Mouse (Mus musculus) midbrain, embryonic 12.5 days (tissue): Measurements from ENCODE around the gene Gm11168. TPM values are rescaled to one million over a fixed set of nuclear protein-coding genes. Genes with fewer than 3 reads are reported as not detected.
"Not testable (repeated sequence)": the region's sequence is repeated elsewhere in the genome, so short reads cannot be mapped to it uniquely, and the experiment has no call there.

Source experiments
- ATAC-seq: fragments of 200-750 bp; cut with Nextera tagmentation; 2 replicates; pipeline ENCODE4 v1.8.0; 2017; ENCODE audit warnings: low read depth, moderate TSS enrichment, moderate library complexity; ENCODE audit not compliant: low FRiP score
- H3K27ac ChIP-seq: fragments of 300-500 bp; sonication (generic); replicated peaks from 2 replicates; pipeline ENCODE4 v1.5.1; 2016; ENCODE audit warnings: mild to moderate bottlenecking
- H3K27me3 ChIP-seq: fragments of 300-500 bp; sonication (generic); 2 replicates; pipeline ENCODE4 v1.6.1; 2016; ENCODE audit warnings: mild to moderate bottlenecking
- H3K36me3 ChIP-seq: fragments of 300-500 bp; sonication (generic); 2 replicates; pipeline ENCODE4 v1.6.1; 2016
- H3K4me1 ChIP-seq: fragments of 300-500 bp; sonication (generic); 2 replicates; pipeline ENCODE4 v1.6.1; 2016
- H3K4me2 ChIP-seq: fragments of 300-500 bp; sonication (generic); replicated peaks from 2 replicates; pipeline ENCODE4 v1.6.1; 2016; ENCODE audit warnings: mild to moderate bottlenecking, moderate library complexity
- H3K4me3 ChIP-seq: fragments of 300-500 bp; sonication (generic); 2 replicates; pipeline ENCODE4 v1.5.1; 2016; ENCODE audit warnings: mild to moderate bottlenecking
- H3K9ac ChIP-seq: fragments of 300-500 bp; sonication (generic); replicated peaks from 2 replicates; pipeline ENCODE4 v1.6.1; 2016; ENCODE audit warnings: mild to moderate bottlenecking, moderate library complexity
- H3K9me3 ChIP-seq: fragments of 300-500 bp; sonication (generic); 2 replicates; pipeline ENCODE4 v1.6.1; 2016; ENCODE audit warnings: mild to moderate bottlenecking
- WGBS: fragments of 180-500 bp; shearing (Covaris S2); methylation state at CpG from one replicate; pipeline ENCODE4 v1.1.7; 2016; 5-methylcytosine and 5-hydroxymethylcytosine counted together
- polyA plus RNA-seq: library from polyadenylated mRNA; unstranded; fragments of >200 nt; fragmentation: Nextera tagmentation; extraction: Ambion mirVana; gene quantifications from 2 replicates; pipeline ENCODE4 v1.2.1, GENCODE M21; 2016

Gm11168 gene
- polyA plus RNA-seq, 1 experiment from 2014 or later, result not detected

DNA sequence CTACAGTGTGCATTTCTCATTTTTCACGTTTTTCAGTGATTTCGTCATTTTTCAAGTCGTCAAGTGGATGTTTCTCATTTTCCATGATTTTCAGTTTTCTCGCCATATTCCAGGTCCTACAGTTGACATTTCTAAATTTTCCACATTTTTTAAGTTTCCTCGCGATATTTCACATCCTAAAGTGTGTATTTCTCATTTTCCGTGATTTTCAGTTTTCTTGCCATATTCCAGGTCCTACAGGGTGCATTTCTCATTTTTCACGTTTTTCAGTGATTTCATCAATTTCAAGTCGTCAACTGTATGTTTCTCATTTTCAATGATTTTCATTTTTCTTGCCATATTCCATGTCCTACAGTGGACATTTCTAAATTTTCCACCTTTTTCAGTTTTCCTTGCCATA lies 14.0 kb downstream of the Gm11168 start, which contains the start of gene Gm10719:
Gm10719 (plus strand) TSS at position 301 of the 400 bp plus-strand sequence.
- WGBS, result 81% methylated on average over 1 of the region's 9 CpGs
- not testable (repeated sequence) for H3K4me3 ChIP-seq, H3K4me2 ChIP-seq, H3K9me3 ChIP-seq, H3K27ac ChIP-seq, H3K9ac ChIP-seq, H3K27me3 ChIP-seq, H3K4me1 ChIP-seq, ATAC-seq, H3K36me3 ChIP-seq

- H3K36me3 ChIP-seq, H3K4me1 ChIP-seq, H3K27ac ChIP-seq, H3K27me3 ChIP-seq, H3K9me3 ChIP-seq, ATAC-seq, H3K4me2 ChIP-seq, H3K4me3 ChIP-seq, H3K9ac ChIP-seq: not testable (repeated sequence)
- 59% methylated on average over 9 of the region's 9 CpGs for WGBS
Measured at GRCm38 (mm10) chr9:3018944-3019343, 15.8 kb downstream of the Gm11168 start.

DNA sequence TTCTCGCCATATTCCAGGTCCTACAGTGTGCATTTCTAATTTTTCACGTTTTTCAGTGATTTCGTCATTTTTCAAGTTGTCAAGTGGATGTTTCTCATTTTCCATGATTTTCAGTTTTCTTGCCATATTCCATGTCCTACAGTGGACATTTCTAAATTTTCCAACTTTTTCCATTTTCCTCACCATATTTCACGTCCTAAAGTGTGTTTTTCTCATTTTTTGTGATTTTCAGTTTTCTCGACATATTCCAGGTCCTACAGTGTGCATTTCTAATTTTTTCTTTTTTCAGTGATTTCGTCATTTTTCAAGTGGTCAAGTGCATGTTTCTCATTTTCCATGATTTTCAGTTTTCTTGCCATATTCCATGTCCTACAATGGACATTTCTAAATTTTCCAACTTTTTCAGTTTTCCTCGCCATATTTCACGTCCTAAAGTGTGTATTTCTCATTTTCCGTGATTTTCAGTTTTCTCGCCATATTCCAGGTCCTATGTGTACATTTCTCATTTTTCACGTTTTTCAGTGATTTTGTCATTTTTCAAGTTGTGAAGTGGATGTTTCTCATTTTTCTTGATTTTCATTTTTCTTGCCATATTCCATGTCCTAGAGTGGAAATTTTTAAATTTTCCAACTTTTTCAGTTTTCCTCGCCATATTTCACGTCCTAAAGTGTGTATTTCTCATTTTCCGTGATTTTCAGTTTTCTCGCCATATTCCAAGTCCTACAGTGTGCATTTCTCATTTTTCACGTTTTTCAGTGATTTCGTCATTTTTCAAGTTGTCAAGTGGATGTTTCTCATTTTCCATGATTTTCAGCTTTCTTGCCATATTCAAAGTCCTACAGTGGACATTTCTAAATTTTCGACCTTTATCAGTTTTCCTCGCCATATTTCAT lies 16.9 kb downstream of the Gm11168 start:
- not testable (repeated sequence) for H3K4me1 ChIP-seq, H3K9me3 ChIP-seq, H3K27me3 ChIP-seq, H3K4me2 ChIP-seq, H3K4me3 ChIP-seq, H3K27ac ChIP-seq, H3K9ac ChIP-seq, H3K36me3 ChIP-seq
- whole genome bisulfite sequencing, result 75% methylated on average over 17 of the region's 19 CpGs
- ATAC-seq, result peak; percentile 60

DNA sequence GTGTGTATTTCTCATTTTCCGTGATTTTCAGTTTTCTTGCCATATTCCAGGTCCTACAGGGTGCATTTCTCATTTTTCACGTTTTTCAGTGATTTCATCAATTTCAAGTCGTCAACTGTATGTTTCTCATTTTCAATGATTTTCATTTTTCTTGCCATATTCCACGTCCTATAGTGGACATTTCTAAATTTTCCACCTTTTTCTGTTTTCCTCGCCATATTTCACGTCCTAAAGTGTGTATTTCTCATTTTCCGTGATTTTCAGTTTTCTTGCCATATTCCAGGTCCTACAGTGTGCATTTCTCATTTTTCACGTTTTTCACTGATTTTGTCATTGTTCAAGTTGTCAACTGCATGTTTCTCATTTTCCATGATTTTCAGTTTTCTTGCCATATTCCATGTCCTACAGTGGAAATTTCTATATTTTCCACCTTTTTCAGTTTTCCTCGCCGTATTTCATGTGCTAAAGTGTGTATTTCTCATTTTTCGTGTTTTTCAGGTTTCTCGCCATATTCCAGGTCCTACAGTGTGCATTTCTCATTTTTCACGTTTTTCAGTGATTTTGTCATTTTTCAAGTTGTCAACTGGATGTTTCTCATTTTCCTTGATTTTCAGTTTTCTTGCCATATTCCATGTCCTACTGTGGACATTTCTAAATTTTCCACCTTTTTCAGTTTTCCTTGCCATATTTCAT lies 19.3 kb downstream of the Gm11168 start:
- not testable (repeated sequence) for H3K4me1 ChIP-seq, H3K27ac ChIP-seq, H3K4me2 ChIP-seq, H3K27me3 ChIP-seq, H3K9ac ChIP-seq, H3K9me3 ChIP-seq, H3K4me3 ChIP-seq, ATAC-seq, H3K36me3 ChIP-seq
- WGBS, result 77% methylated on average over 11 of the region's 13 CpGs

DNA sequence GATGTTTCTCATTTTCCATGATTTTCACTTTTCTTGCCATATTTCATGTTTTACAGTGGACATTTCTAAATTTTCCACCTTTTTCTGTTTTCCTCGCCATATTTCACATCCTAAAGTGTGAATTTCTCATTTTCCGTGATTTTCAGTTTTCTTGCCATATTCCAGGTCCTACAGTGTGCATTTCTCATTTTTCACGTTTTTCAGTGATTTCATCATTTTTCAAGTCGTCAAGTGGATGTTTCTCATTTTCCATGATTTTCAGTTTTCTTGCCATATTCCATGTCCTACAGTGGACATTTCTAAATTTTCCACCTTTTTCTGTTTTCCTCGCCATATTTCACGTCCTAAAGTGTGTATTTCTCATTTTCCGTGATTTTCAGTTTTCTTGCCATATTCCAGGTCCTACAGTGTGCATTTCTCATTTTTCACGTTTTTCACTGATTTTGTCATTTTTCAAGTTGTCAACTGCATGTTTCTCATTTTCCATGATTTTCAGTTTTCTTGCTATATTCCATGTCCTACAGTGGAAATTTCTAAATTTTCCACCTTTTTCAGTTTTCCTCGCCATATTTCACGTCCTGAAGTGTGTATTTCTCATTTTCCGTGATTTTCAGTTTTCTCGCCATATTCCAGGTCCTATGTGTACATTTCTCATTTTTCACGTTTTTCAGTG lies 20.3 kb downstream of the Gm11168 start, which contains the start of gene Gm10718:
Gm10718 (plus strand) TSS at position 236 of the 673 bp plus-strand sequence.
- not testable (repeated sequence) for H3K36me3 ChIP-seq, ATAC-seq, H3K9me3 ChIP-seq, H3K27ac ChIP-seq, H3K4me3 ChIP-seq, H3K27me3 ChIP-seq, H3K9ac ChIP-seq, H3K4me1 ChIP-seq, H3K4me2 ChIP-seq
- 74% methylated on average over 12 of the region's 13 CpGs for WGBS

DNA sequence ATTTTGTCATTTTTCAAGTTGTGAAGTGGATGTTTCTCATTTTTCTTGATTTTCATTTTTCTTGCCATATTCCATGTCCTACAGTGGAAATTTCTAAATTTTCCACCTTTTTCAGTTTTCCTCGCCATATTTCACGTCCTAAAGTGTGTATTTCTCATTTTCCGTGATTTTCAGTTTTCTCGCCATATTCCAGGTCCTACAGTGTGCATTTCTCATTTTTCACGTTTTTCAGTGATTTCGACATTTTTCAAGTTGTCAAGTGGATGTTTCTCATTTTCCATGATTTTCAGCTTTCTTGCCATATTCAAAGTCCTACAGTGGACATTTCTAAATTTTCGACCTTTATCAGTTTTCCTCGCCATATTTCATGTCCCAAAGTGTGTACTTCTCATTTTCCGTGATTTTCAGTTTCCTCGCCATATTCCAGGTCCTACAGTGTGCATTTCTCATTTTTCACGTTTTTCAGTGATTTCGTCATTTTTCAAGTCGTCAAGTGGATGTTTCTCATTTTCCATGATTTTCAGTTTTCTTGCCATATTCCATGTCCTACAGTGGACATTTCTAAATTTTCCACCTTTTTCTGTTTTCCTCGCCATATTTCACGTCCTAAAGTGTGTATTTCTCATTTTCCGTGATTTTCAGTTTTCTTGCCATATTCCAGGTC lies 21.0 kb downstream of the Gm11168 start:
- H3K9ac ChIP-seq, H3K4me2 ChIP-seq, H3K9me3 ChIP-seq, H3K36me3 ChIP-seq, H3K4me3 ChIP-seq, H3K4me1 ChIP-seq, H3K27ac ChIP-seq, ATAC-seq, H3K27me3 ChIP-seq: not testable (repeated sequence)
- WGBS, result 79% methylated on average over 16 of the region's 16 CpGs

- not testable (repeated sequence) for H3K36me3 ChIP-seq, H3K9me3 ChIP-seq, H3K9ac ChIP-seq, H3K4me1 ChIP-seq, H3K27me3 ChIP-seq, ATAC-seq, H3K4me2 ChIP-seq, H3K4me3 ChIP-seq, H3K27ac ChIP-seq
- WGBS, result 69% methylated on average over 12 of the region's 12 CpGs
Measured at GRCm38 (mm10) chr9:3024912-3025467, 21.8 kb downstream of the Gm11168 start, which contains the start of gene Gm10717. Gene Gm10717 (plus strand): TSS chr9:3025417.

DNA sequence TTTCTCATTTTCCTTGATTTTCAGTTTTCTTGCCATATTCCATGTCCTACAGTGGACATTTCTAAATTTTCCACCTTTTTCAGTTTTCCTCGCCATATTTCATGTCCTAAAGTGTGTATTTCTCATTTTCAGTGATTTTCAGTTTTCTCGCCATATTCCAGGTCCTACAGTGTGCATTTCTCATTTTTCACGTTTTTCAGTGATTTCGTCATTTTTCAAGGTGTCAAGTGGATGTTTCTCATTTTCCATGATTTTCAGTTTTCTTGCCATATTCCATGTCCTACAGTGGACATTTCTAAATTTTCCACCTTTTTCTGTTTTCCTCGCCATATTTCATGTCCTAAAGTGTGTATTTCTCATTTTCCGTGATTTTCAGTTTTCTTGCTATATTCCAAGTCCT lies 22.5 kb downstream of the Gm11168 start:
- H3K4me3 ChIP-seq, H3K27ac ChIP-seq, H3K9ac ChIP-seq, H3K4me2 ChIP-seq, H3K27me3 ChIP-seq, H3K9me3 ChIP-seq, ATAC-seq, H3K36me3 ChIP-seq, H3K4me1 ChIP-seq: not testable (repeated sequence)
- 73% methylated on average over 5 of the region's 6 CpGs for WGBS

GRCm38 (mm10) chr9:3026136-3026535 lies 23.0 kb downstream of the Gm11168 start:
- 70% methylated on average over 5 of the region's 5 CpGs for WGBS
- H3K4me2 ChIP-seq, H3K4me1 ChIP-seq, H3K36me3 ChIP-seq, ATAC-seq, H3K27me3 ChIP-seq, H3K27ac ChIP-seq, H3K4me3 ChIP-seq, H3K9ac ChIP-seq, H3K9me3 ChIP-seq: not testable (repeated sequence)

DNA sequence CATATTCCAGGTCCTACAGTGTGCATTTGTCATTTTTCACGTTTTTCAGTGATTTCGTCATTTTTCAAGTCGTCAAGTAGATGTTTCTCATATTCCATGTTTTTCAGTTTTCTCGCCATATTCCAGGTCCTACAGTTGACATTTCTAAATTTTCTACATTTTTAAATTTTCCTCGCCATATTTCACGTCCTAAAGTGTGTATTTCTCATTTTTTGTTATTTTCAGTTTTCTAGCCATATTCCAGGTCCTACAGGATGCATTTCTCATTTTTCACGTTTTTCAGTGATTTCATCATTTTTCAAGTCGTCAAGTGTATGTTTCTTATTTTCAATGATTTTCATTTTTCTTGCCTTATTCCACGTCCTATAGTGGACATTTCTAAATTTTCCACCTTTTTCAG lies 23.6 kb downstream of the Gm11168 start:
- not testable (repeated sequence) for ATAC-seq, H3K4me1 ChIP-seq, H3K36me3 ChIP-seq, H3K9ac ChIP-seq, H3K4me2 ChIP-seq, H3K27ac ChIP-seq, H3K27me3 ChIP-seq, H3K4me3 ChIP-seq, H3K9me3 ChIP-seq
- WGBS, result 68% methylated on average over 9 of the region's 9 CpGs

DNA sequence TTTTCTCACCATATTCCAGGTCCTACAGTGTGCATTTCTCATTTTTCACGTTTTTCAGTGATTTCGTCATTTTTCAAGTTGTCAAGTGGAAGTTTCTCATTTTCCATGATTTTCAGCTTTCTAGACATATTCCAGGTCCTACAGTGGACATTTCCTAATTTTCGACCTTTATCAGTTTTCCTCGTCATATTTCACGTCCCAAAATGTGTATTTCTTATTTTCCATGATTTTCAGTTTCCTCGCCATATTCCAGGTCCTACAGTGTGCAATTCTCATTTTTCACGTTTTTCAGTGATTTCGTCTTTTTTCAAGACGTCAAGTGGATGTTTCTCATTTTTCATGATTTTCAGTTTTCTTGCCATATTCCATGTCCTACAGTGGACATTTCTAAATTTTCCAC lies 24.1 kb downstream of the Gm11168 start:
- H3K9me3 ChIP-seq, H3K36me3 ChIP-seq, H3K4me1 ChIP-seq, H3K27me3 ChIP-seq, H3K9ac ChIP-seq, H3K27ac ChIP-seq, ATAC-seq, H3K4me2 ChIP-seq, H3K4me3 ChIP-seq: not testable (repeated sequence)
- 70% methylated on average over 9 of the region's 9 CpGs for whole genome bisulfite sequencing
